Mouse (Mus musculus) megakaryocyte, embryonic 14.5 days (primary cell): Measurements from ENCODE around the gene Prim1. TPM values are rescaled to one million over a fixed set of nuclear protein-coding genes. Genes with fewer than 3 reads are reported as not detected.
"Not testable (repeated sequence)": the region's sequence is repeated elsewhere in the genome, so short reads cannot be mapped to it uniquely, and the experiment has no call there.

Source experiments
- H3K27me3 ChIP-seq: replicated peaks from 2 replicates; pipeline ENCODE3; 2012; ENCODE audit warnings: inconsistent platforms
- H3K36me3 ChIP-seq: replicated peaks from 2 replicates; pipeline ENCODE3; 2012; ENCODE audit warnings: low read length, inconsistent platforms, mixed read lengths
- H3K4me1 ChIP-seq: 2 replicates; pipeline ENCODE4 v1.6.1; 2012; ENCODE audit warnings: inconsistent platforms
- H3K4me3 ChIP-seq: replicated peaks from 2 replicates; pipeline ENCODE3; 2012; ENCODE audit warnings: moderate library complexity, mild to moderate bottlenecking, inconsistent platforms
- H3K9me3 ChIP-seq: 2 replicates; pipeline ENCODE4 v1.6.1; 2012; ENCODE audit warnings: inconsistent platforms
- FLI1 ChIP-seq: IDR thresholded peaks from 2 replicates; pipeline ENCODE4 v1.6.1; 2012; ENCODE audit warnings: low read length, inconsistent platforms, mixed read lengths
- GATA1 ChIP-seq: IDR thresholded peaks from 3 replicates; pipeline ENCODE4 v1.6.1; 2012; ENCODE audit warnings: mixed read lengths, low read length, inconsistent platforms, borderline replicate concordance
- polyA plus RNA-seq: library from polyadenylated mRNA; stranded (reverse); fragments of >175 nt; gene quantifications from 2 replicates; pipeline ENCODE4 v1.2.3, GENCODE M21; 2012; ENCODE audit warnings: low replicate concordance; ENCODE audit not compliant: insufficient read depth

The Prim1 gene
- polyA plus RNA-seq, 1 experiment = 2.6 TPM

DNA sequence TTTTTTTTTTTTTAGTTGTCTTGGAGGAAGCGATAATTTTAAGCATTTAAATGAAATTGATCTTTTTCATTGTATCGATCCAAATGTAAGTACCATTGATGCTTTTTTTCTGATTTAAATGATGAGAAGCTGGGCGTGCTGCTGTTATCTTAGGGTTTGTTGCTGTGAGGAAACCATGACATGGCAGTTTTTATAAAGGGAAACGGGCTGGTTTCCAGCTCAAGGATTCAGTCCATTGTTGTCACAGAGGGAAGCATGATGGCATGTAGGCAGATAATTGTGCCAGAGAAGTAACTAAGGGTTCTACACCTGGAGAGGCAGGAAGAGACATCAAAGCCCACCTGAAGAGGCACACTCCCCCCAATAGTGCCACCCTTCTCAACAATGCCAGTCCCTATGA, 54.2 kb downstream of the Prim1 start:
- Histone ChIP-seq H3K4me3 (peak overlapping the region; percentile 70), H3K36me3 (peaks cover 67% of the 10 kb centered on the region), H3K4me1 (peaks cover 54% of the 10 kb centered on the region), H3K9me3 (no peaks in the 10 kb centered on the region), H3K27me3 (no peaks in the 10 kb centered on the region)
- TF ChIP-seq FLI1 (no peak), GATA1 (no peak)

GRCm38 (mm10) chr10:128070432-128070831, 55.5 kb downstream of the Prim1 start:
- Histone ChIP-seq H3K36me3 (peaks cover 73% of the 10 kb centered on the region), H3K4me1 (peaks cover 42% of the 10 kb centered on the region)
- not testable (repeated sequence) for H3K27me3 ChIP-seq, H3K4me3 ChIP-seq, H3K9me3 ChIP-seq

- not testable (repeated sequence) for H3K9me3 ChIP-seq, H3K27me3 ChIP-seq
These were observed 63.3 kb downstream of the Prim1 start for GRCm38 (mm10) chr10:128078269-128078668.

More at GRCm38 (mm10) chr10:128078269-128078668, 63.3 kb downstream of the Prim1 start:
- peaks cover 26% of the 10 kb centered on the region for H3K4me1 ChIP-seq
- H3K4me3 ChIP-seq = not testable (repeated sequence)
- H3K36me3 ChIP-seq = peaks cover 42% of the 10 kb centered on the region

Other genes starting within 250 kb of the Prim1 start
- gene Rdh9, start 238.8 kb upstream of the Prim1 start, polyA plus RNA-seq = not detected in 2 replicates
- gene Rdh16, start 214.0 kb upstream of the Prim1 start, polyA plus RNA-seq = not detected in 2 replicates
- gene Rdh19, start 165.2 kb upstream of the Prim1 start, polyA plus RNA-seq = not detected in 2 replicates
- not detected in 2 replicates for gene Rdh16f2, start 148.7 kb upstream of the Prim1 start, polyA plus RNA-seq
- gene Rdh7, start 126.4 kb upstream of the Prim1 start, polyA plus RNA-seq = not detected in 2 replicates
- not detected in 2 replicates for gene Sdr9c7, start 116.7 kb upstream of the Prim1 start, polyA plus RNA-seq
- gene Hsd17b6, start 7.6 kb upstream of the Prim1 start, polyA plus RNA-seq = not detected in 2 replicates
- 24.2 and 146 TPM in 2 replicates for gene Naca, start 20.4 kb downstream of the Prim1 start, polyA plus RNA-seq
- gene Ptges3, start 43.8 kb downstream of the Prim1 start, polyA plus RNA-seq = 77.9 and 96.2 TPM in 2 replicates
- 796 and 843 TPM in 2 replicates for gene Atp5b, start 68.1 kb downstream of the Prim1 start, polyA plus RNA-seq
- gene Baz2a, start 76.4 kb downstream of the Prim1 start, polyA plus RNA-seq = 6.9 and 16.7 TPM in 2 replicates
- 1.6 and 7.6 TPM in 2 replicates for gene Rbms2, start 165.1 kb downstream of the Prim1 start, polyA plus RNA-seq
- gene Gls2, start 179.3 kb downstream of the Prim1 start, polyA plus RNA-seq = 1.8 TPM in 1 of 2 replicates, not detected in the other
- gene Spryd4, start 196.6 kb downstream of the Prim1 start, polyA plus RNA-seq = 0.73 TPM in 1 of 2 replicates, not detected in the other
- not detected in 2 replicates for gene Mip, start 210.7 kb downstream of the Prim1 start, polyA plus RNA-seq
- 2.2 and 8.3 TPM in 2 replicates for gene Timeless, start 216.9 kb downstream of the Prim1 start, polyA plus RNA-seq
- gene Apon, start 238.9 kb downstream of the Prim1 start, polyA plus RNA-seq = not detected in 2 replicates